Mouse (Mus musculus) liver, adult 2 months (tissue): ENCODE results near the gene Tti1.

Experiments used
- CTCF ChIP-seq: fragments of 200-500 bp; IDR thresholded peaks from 2 replicates; pipeline ENCODE4 v1.5.1; 2011; ENCODE audit warnings: low read depth, low read length, control low read depth
- POLR2A ChIP-seq: fragments of 200-500 bp; IDR thresholded peaks from 2 replicates; pipeline ENCODE4 v1.6.1; 2011; ENCODE audit warnings: low read length, control low read depth; ENCODE audit not compliant: insufficient read depth; ENCODE audit errors: extremely low read depth

- TF ChIP-seq POLR2A = no peak
- peak; percentile 72 for TF ChIP-seq CTCF
Observed at GRCm38 (mm10) chr2:158074835-158075234, 46.6 kb upstream of the Tti1 start.
